Mouse (Mus musculus) embryo, embryonic 10 days (tissue): ENCODE measurements around the gene Fgfr2.
A peak's percentile ranks its signal among the peaks of the same experiment; 100 is the strongest.

Experiments used
- DNase-seq: peaks from one replicate; pipeline ENCODE4 v3.0.0-alpha.2; 2015; ENCODE audit warnings: low spot score

Fgfr2 gene

DNA sequence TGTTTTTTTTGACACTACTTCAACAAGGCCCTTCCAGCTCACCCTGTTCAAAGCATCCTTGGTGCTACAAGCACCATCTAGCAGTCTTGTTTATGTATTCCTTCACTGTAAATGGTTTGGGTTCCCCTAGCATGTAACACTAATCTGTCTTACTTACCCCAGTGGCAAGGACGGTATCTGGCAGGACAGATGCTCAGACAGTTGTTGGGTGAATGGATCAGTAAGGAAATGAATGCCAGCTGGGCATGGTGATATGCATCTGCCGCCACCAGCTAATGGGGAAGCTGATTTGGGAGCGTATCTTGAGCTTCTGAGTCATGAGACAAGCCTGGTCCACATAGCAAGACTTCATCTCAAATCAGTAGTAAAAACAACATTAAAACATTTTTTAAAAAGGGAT is 2744.8 kb downstream of the Fgfr2 start:
- no peak for DNase-seq

DNA sequence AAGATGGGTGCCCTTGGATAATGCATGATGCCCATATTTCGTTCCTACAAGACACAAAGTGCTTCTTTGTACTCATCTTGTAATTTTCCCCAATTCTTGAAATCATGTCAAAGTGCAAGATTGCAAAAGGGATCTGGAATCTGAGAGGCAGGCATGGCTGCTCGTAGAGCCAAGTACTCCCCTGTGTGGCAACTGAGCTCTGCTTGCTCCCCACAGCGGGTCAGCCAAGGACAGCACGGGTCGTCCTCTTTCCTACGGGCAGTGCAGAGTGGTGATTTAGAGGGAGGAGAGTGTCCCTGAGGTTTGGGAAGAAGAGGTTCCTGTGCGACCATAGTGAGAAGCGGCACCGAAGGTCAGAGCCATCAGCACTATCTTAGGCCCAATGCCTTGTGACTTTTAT is 2748.8 kb downstream of the Fgfr2 start:
- no peak for DNase-seq

DNA sequence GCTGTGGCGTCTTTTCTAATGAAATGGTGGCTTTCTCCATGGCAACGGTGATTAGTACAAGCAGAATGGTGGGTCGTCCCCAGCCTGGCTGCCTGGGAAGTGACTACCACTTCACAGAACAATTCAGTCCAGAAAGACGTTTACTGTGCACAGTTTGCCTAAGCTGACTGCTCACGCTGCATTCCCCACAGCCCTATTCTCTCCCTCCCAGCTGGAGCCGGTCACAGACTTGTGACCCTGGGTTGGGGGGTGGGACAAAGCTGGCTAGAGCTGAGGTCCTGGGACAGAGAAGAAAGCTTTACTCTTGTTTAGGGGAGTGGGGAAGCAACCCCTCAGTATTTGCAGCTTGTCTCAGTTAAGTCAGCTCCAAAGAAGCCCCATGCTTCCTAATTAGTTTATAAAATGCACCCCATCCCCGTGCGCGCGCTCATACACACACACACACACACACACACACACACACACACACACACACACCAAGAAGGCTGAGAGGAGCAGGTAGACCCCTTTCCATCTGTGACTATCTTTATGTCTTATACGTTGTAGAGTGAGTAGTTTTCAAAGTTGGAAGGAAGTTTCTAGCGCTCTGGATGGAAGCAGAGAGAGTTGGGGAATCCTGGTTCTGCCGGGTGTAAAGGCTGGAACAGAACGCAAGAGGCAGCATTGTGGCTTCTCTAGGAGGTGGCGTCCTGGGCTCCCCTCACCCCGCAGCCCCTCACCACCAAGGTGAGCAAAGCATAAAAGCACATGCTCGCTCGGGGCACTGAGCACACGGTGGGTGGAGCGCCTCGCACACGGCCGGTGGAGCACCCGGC is 2754.1 kb downstream of the Fgfr2 start:
- DNase-seq, result peak; percentile 86

DNA sequence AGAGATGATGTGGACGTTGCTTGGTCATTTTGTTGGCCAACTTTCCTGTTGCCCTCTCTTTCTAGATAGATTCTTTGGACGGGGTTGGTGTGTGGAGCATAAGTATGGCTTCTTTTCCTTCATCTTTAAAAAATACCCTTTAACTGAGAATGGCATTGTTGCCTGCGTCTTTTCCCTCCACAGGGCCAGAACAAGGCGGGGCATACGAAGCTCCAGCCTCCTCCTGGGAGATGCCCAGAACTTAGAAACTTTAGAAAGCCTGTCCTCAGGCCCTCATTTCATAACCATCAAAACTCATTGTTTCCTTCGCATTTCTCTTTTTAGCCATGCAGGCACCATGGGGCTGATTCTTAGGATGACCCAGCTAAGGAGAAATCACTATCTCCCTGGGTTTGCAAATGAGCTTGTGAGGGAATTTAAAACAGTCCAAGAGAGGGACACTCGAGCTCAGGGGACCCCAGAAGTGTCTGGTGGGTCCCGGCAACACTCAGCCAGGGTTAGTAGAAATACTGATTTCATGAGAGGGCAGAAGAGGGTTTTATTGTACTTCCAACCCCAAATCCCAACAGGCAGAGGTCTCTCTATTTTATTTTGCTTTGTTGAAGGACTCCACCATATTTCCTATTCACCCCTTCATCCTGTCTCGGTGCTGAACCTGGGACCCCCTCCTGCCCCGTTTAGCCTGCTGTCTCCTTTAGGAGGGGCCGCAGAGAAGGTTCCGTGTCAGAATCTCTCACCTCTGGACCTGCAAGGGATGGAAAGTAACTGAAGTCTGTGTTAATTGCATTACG is 2754.9 kb downstream of the Fgfr2 start:
- no peak for DNase-seq

DNA sequence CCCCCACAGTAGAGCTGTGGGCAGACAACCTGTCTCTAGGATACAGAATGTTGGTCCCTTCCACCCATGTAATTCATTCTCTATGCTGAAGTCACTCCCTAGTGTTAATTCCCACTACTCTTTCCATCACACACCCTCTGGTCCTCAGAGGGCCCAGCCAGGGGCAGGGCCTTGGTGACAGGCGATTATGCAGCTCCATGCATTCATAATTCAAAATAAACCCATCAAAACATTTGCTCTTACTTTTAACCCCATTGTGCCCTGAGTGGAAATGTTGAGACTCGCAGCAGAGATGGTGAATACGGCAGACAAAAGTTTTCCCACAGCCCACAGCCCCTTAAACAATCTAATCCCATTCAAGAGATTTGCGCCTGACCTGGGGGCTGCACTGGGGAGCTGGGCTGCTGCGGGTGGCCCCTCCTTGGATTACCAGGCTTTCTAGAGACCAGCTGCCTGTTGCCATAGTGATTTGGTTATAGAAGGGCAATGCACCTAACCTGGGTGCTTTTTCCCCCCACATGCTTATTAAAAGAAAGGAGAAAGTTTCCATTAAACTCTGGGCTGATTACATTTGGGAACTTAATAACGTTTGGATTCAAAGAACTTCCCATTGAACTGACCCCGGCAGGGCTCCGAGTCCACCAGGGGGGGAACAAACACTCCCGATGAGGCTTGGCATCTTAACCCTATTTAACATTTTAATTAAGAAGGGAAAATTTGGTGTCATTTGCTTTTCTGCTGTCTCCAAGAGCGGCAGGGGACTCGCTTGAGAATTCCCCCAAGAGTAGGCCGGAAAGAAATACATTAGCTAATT is 2755.7 kb downstream of the Fgfr2 start:
- DNase-seq, result peak; percentile 71

DNA sequence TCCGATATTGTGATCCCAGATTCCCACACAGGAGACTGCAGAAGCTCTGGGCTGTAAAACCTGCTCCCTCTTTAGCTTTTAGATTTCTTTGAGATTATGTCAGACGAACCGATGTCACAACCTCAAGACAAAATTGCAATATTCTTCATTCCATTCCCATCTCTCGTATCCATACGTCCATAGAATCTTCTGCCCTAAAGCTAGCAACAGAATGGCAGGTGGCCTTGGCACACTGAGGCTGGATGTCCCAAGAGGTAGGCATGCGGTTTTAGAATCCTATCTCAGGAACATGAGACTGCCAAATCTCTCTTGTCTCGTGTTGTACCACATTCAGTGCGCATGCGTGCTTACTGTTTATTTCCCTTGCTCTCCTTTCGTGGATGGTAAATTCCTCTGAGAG is 2757.4 kb downstream of the Fgfr2 start:
- DNase-seq, result no peak

DNA sequence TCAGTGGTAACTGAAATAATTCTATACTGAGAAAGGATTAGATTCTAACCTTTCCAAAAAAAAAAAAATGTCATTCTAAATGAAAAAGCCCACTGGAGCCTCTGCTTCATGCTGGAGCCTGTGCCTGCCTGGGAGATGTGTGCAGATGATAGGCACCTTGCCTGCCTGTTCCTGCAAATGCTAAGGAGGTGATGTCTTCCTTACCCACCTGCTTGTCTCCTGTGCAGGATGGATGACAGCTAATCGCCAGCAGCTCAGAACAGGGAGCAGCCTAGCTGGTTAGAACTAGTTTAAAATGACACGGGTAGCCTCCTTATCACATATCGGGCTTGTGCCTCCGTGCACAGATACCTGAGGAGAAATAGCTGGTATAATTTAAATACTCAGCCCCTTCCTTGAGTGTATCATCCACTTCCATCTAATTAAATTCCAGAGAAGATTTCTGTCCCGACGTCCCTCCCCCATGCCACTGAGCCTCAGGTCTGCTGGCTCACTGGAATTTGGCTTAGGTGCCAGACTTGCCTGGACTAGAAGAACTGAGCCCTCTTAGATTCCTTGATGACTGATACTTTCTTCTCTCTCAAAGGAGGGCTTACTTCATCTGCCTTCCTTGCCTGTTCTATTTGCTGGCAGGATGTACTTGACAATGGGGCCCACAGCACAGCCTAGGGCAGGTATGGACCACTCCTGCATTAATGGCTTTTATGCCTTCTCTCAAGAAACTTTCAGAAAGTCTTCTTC is 2782.6 kb downstream of the Fgfr2 start:
- no peak for DNase-seq

DNA sequence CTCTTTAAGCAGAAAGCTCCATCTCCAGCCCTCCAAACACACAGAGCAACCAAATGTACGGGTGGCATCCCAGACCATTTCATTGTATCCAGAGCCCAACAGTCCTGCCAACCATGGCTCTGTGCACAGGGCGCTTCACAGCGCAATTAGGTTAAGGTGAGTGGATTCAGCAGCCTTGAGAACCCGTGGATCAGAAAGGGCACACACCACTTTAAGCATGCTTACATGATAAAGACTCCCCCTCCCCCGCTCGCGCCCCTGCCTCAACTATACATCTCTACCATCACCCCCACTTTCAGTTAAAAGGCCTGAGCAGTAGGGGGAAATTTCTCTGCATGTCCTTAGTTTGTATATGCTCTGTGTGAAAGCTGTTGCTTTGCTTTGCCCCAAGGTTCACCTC is 2785.5 kb downstream of the Fgfr2 start:
- DNase-seq, result no peak

DNA sequence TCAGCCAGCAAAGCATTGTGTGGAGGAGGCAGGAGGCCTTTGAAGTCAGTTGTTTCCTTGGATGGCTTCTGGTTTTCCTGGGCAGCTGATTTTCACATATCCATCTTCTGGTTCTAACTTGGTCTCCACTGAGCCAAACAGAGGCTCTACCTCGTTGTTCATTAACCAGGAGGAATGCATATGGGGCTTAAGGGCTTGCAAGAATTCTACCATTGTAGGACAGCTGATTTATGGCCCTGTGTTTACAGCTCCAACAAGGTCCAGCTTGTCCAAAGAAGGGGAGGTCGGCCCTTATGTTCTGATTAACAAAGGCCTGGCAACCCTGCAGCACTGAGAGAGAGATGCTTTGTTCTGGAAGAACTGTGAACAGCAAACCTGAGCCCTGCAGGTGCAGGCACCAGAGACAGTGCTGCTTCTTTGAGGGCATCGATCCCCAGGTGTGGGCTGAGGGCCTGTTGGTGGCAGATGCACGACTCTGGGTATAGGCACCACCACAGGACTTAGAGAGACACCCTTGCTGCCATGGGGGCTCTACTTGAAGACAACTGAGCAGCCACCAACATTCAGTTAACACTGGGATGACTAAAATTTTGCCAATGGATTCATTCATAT is 2787.6 kb downstream of the Fgfr2 start:
- DNase-seq, result peak; percentile 58

DNA sequence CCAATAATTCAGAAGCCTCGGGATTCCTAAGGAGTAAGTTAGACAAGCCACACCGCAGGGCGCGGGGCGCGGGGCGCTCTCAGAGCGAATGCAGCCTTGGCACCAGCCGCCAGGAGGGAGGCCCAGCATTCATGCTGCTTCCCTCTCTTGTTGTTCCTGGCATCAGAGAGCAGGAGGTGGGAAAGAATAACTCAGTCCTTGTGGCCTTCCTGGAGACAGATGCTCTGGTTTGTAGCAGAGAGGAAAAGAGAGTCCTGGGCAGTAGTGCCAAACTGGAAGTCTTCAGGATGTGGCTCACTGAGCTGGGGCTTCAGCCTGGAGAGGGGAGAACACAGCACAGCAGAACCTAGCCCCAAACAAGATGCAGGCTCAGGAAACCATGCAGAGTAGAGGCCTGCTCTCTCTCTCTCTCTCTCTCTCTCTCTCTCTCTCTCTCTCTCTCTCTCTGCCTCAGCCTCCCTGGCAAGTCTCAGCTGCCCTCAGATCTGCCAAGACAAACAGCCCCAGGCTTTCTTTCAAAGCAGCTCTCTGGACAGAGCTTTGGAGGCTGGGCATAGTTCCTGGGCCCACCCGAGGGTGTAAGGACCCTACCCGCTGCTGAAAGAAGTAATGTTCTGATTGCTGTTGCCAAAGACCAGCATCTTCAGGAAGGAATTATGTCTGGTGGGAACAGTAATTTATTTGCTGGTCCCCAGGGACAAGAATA is 2790.5 kb downstream of the Fgfr2 start:
- no peak for DNase-seq

DNA sequence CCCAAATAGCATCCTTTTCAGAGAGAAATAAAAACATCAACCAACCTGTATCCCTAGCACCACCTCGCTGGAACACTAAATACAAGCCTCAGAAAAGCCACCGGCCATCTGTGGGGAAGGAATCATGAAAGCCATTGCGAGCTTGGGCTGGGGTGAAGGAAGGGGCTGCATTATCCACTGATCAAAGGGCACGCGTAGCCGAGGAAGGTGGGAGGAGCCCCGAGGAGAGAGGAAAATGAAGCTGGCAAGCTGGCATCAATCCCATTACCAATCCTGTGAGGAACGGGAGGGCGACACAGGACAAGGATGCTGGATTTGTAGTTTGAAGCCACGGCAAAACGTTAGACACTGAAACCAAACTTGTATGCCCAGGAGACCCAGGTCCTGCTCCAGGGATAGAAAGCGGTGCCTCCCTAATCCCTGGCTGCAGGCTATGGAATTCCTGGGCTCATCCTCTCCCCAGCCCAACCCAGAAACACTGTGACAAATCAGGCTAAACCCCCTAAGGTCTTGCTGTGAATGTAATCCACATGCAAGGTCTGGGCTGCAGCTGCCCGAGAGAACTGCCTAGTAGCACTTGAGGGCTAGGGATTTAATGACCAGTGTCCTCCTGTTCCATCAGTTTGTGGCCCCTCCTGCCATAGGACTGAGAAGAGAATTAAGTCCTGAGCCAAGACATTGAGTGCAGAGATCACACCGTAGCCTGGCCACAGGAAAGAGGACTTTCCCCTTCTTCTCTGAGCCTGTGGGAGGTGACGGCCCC is 2795.4 kb downstream of the Fgfr2 start:
- peak; percentile 59 for DNase-seq

DNA sequence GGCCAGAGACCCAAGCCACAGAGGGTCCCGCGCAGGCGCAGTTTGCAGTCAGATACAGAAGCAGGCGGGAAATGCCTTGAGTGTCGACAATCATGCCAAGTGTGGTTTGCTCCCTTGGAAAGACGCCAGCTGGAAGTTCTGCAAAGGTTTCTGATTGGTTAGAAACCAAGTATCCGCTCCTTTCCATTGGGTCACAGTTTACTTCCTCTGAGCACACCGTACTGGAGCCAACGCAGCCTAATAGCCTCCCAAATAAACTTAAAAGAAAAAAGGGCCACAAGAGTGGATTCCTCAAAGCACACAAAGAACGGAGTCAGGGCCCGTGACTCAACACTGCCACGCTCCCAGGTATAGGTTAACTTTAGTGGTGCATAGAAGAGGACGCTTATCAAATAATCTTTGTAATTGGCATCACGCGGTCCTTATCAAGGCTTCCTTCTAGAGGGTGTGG is 2797.1 kb downstream of the Fgfr2 start:
- DNase-seq, result no peak

DNA sequence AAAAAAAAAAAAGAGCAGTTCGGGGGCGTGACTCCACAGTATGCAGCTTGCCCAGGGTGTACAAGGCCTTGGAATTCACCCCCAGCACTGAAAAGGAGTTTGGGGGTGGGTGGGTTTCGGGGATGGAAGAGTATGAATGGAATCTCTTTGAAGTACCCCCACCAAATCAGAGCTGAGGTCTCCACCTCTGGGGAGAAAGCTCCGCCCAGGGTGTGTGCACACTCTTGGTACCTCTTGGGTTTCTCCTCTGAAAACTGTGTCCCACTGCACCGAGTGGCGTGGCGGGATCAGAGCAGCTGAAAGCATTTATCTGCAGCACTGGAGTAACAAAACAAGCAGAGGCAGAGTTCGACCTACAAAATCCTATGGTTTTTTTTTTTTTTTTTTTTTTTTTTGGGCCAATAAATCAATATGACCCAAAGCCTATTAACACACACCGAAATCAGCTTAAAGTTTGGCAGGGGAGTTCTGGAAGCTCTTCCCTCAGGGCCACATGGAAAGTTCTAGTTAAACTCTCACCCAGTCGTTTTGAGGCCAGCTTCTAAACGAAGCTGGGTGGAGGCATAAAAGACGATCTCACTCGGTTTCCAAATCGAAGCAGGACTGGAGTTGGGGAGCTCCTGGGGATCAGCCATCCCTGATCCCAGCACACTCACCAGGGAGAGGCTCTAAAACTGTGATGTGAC is 2798.3 kb downstream of the Fgfr2 start:
- DNase-seq, result no peak

DNA sequence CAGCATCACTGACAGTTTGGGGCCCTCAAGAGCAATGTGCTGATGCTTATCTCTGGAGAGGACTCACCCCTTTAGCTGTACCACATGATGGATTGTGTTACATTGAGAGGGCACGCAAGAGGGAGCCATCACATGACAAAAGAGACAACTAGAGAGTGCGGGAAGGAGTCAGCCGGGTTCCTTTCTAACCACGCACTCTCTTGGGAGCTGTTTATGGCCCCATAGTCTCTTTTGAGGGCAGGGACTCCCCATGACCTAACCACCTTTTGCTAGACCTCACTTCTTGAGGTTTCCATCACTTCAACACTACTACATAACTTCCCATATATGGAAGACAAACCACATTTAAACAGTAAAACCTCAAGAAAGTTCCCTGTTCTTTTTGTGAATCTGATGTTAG is 2799.4 kb downstream of the Fgfr2 start:
- DNase-seq, result no peak

DNA sequence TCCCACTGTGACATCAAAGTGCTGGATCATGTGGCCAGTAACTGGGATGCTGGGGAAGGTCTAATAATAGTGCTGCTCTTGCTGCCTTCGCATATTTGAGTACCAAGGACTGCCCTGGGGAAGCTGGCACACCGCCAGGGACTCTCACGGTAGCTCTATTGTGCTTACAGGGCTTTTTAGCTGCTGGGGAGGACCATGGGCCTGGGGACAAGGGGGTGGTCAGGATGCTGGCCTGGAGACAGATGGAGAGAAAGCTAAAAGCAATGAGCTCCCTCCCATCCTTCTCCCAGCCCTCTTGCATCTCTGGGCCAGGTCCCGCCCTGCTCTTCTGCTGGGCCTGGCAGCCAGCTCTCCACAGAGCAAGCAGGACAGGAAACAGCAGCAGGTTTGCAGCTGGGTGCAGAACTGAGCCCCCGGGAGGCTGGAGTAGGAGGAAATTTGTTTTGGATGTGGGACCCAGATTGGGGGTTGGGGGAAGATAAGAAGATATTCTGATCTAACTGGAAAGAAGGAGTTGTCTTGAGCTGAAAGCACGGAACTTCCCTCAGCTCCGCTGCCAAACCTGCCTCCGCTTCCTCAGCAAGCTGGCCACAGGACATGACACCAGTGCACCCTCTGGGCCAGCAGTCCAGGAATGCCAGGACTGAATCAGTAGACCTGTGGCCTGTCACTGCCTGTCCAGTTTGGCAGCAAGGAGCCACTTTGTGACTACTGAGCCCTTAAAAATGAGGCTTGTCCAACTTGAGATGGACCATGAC is 2803.2 kb downstream of the Fgfr2 start:
- no peak for DNase-seq

DNA sequence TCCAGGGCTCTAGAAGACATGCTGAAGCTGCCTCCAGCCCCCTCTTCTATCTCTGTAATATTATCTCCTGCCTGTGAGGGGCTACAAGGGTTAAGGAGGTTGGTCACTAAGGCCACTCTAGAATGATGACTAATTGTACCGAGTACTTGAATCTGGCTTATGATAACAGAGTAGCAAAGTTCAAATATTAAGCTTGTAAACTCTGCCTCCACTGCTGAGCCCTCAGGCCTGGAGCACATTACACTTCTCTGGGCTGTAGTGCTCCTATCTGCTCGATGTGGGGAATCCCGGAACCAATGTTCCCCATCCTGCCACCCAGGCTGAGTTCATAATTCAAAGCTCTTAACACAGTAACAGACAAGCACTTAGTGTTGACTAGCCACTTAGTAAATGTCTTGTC is 2806.9 kb downstream of the Fgfr2 start:
- no peak for DNase-seq

DNA sequence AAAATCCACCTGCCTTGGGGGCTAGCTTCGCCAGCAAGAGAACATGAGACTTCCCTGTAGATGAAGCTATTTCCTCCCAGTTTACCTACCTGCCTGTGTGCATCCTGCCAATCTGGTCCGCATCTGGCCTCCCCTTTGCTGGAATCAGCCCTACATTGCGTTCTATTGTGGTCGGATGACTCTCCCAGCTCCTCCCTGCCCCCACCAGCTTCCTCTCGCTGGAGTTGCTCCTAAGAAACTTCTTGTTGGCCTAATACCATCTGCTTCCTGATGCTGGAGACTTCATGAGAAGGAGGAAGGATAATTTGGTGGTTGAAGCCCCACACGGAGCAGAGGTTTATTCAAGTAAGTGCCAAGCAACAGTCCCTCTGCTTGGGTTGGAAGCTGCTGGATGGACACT is 2807.9 kb downstream of the Fgfr2 start:
- DNase-seq, result no peak

DNA sequence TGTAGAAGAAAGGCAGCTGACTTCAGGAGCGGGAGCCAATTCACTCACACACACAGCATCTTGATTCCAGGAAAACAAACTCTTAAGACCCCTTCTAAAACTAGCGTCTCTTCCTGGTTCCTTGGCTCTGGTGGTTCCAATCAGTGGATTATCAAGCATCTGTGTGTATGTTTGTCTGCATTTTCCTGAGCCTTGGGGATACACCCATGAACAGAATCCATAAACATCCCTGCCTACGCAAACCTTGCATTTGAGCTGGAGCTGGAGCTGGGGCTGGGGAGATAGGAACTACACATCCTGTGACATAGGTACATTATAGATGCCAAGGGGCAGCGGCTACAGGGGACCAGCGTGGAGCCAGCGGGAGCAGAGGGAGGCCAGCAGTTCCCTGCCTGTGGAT is 2808.5 kb downstream of the Fgfr2 start:
- DNase-seq, result no peak

DNA sequence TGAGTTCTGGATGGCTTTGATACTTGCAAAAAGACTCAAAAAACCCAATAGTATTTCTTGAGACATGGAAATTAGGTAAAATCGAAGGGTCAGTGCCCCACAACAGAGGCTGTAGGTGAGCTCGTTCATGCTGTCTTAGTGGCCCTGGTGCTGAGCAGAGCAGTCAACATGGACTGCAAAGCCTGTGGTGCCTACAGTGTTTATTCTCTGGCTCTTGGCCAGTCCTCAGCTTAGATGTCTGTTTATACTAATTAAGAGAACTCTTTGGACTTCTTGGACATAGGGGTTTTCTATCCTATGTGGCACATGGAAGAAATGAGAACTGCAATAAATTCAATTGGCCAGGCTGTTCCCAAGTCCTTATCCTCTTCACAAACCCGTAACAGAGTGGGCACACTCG is 2811.8 kb downstream of the Fgfr2 start:
- DNase-seq, result no peak
